Mouse (Mus musculus): ENCODE measurements at regions not wholly inside any gene's neighbourhood (a gene's known extent, or its start where the extent isn't known, plus 50 kb on each side); places are given as distances from the start of the nearest gene placed in this dataset.

- peak; percentile 66 for ATAC-seq (ENCODE audit: low read depth)
Measured at GRCm38 (mm10) chr6:116767738-116768522, 51.2 kb upstream of the Tmem72 start.

GRCm38 (mm10) chr6:116774954-116775675, 58.4 kb upstream of the Tmem72 start:
- Histone ChIP-seq H3K9ac (ENCODE audit: low read length) (no peak overlapping the region), H3K36me3 (ENCODE audit: control insufficient read depth, insufficient read depth, low read length) (no peaks in the 10 kb centered on the region), H3K27me3 (ENCODE audit: control insufficient read depth, insufficient read depth, low read depth, low read length) (no peaks in the 10 kb centered on the region), H3K4me2 (ENCODE audit: low read depth, low read length) (no peak overlapping the region), H3K27ac (ENCODE audit: low read length) (no peak overlapping the region), H3K9me3 (ENCODE audit: control insufficient read depth, low read length) (no peaks in the 10 kb centered on the region), H3K4me1 (replicated peaks; ENCODE audit: control insufficient read depth, insufficient read depth, low read length) (no peaks in the 10 kb centered on the region), H3K4me3 (ENCODE audit: low read length) (no peak overlapping the region)
- peak; percentile 34; the same call in 1 of the 2 replicates for ATAC-seq (ENCODE audit: low read depth)
- 75% methylated on average over 12 of the region's 12 CpGs for WGBS

More at GRCm38 (mm10) chr6:116767738-116768522, 51.2 kb upstream of the Tmem72 start:
- H3K4me3 ChIP-seq (ENCODE audit: low read length), result no peak overlapping the region
- no peak overlapping the region for H3K4me2 ChIP-seq (ENCODE audit: low read depth, low read length)
- 31% methylated on average over 17 of the region's 17 CpGs for WGBS
- H3K4me1 ChIP-seq (replicated peaks; ENCODE audit: control insufficient read depth, insufficient read depth, low read length), result no peaks in the 10 kb centered on the region
- no peaks in the 10 kb centered on the region for H3K36me3 ChIP-seq (ENCODE audit: control insufficient read depth, insufficient read depth, low read length)
- no peaks in the 10 kb centered on the region for H3K9me3 ChIP-seq (ENCODE audit: control insufficient read depth, low read length)
- H3K27me3 ChIP-seq (ENCODE audit: control insufficient read depth, insufficient read depth, low read depth, low read length), result no peaks in the 10 kb centered on the region
- H3K27ac ChIP-seq (ENCODE audit: low read length), result no peak overlapping the region
- no peak overlapping the region for H3K9ac ChIP-seq (ENCODE audit: low read length)

GRCm38 (mm10) chr6:116786553-116787335, 70.0 kb upstream of the Tmem72 start:
- no peaks in the 10 kb centered on the region for H3K9me3 ChIP-seq (ENCODE audit: control insufficient read depth, low read length)
- H3K36me3 ChIP-seq (ENCODE audit: control insufficient read depth, insufficient read depth, low read length), result no peaks in the 10 kb centered on the region
- no peak overlapping the region for H3K9ac ChIP-seq (ENCODE audit: low read length)
- H3K27me3 ChIP-seq (ENCODE audit: control insufficient read depth, insufficient read depth, low read depth, low read length), result no peaks in the 10 kb centered on the region
- no peak overlapping the region for H3K4me2 ChIP-seq (ENCODE audit: low read depth, low read length)
- no peak overlapping the region for H3K27ac ChIP-seq (ENCODE audit: low read length)
- H3K4me1 ChIP-seq (replicated peaks; ENCODE audit: control insufficient read depth, insufficient read depth, low read length), result no peaks in the 10 kb centered on the region
- no peak for ATAC-seq (ENCODE audit: low read depth)
- 44% methylated on average over 3 of the region's 3 CpGs for WGBS
- H3K4me3 ChIP-seq (ENCODE audit: low read length), result no peak overlapping the region

GRCm38 (mm10) chr6:116793321-116793960, 76.7 kb upstream of the Tmem72 start:
- no peaks in the 10 kb centered on the region for H3K9me3 ChIP-seq (ENCODE audit: control insufficient read depth, low read length)
- no peaks in the 10 kb centered on the region for H3K27me3 ChIP-seq (ENCODE audit: control insufficient read depth, insufficient read depth, low read depth, low read length)
- H3K4me3 ChIP-seq (ENCODE audit: low read length), result no peak overlapping the region
- WGBS, result 44% methylated on average over 4 of the region's 4 CpGs
- no peak for ATAC-seq (ENCODE audit: low read depth)
- H3K4me2 ChIP-seq (ENCODE audit: low read depth, low read length), result no peak overlapping the region
- no peak overlapping the region for H3K27ac ChIP-seq (ENCODE audit: low read length)
- no peak overlapping the region for H3K9ac ChIP-seq (ENCODE audit: low read length)
- H3K36me3 ChIP-seq (ENCODE audit: control insufficient read depth, insufficient read depth, low read length), result no peaks in the 10 kb centered on the region
- H3K4me1 ChIP-seq (replicated peaks; ENCODE audit: control insufficient read depth, insufficient read depth, low read length), result no peaks in the 10 kb centered on the region

- H3K27ac ChIP-seq (ENCODE audit: low read length), result no peak overlapping the region
- no peaks in the 10 kb centered on the region for H3K4me1 ChIP-seq (replicated peaks; ENCODE audit: control insufficient read depth, insufficient read depth, low read length)
- no peaks in the 10 kb centered on the region for H3K36me3 ChIP-seq (ENCODE audit: control insufficient read depth, insufficient read depth, low read length)
- H3K27me3 ChIP-seq (ENCODE audit: control insufficient read depth, insufficient read depth, low read depth, low read length), result no peaks in the 10 kb centered on the region
- H3K4me2 ChIP-seq (ENCODE audit: low read depth, low read length), result no peak overlapping the region
- no peak overlapping the region for H3K4me3 ChIP-seq (ENCODE audit: low read length)
- no peaks in the 10 kb centered on the region for H3K9me3 ChIP-seq (ENCODE audit: control insufficient read depth, low read length)
- no peak for ATAC-seq (ENCODE audit: low read depth)
- WGBS, result 21% methylated on average over 9 of the region's 9 CpGs
- H3K9ac ChIP-seq (ENCODE audit: low read length), result no peak overlapping the region
Measured at GRCm38 (mm10) chr6:116793961-116794336, 77.2 kb upstream of the Tmem72 start.

- Histone ChIP-seq H3K36me3 (ENCODE audit: control insufficient read depth, insufficient read depth, low read length) (no peaks in the 10 kb centered on the region), H3K4me2 (ENCODE audit: low read depth, low read length) (no peak overlapping the region), H3K9ac (ENCODE audit: low read length) (no peak overlapping the region), H3K4me1 (replicated peaks; ENCODE audit: control insufficient read depth, insufficient read depth, low read length) (no peaks in the 10 kb centered on the region; the same call in 1 of the 2 replicates), H3K27me3 (ENCODE audit: control insufficient read depth, insufficient read depth, low read depth, low read length) (no peaks in the 10 kb centered on the region), H3K4me3 (ENCODE audit: low read length) (no peak overlapping the region), H3K27ac (ENCODE audit: low read length) (no peak overlapping the region), H3K9me3 (ENCODE audit: control insufficient read depth, low read length) (no peaks in the 10 kb centered on the region)
- 27% methylated on average over 12 of the region's 12 CpGs for WGBS
- peak; percentile 64 for ATAC-seq (ENCODE audit: low read depth)
Measured at GRCm38 (mm10) chr6:116821215-116821912, 104.7 kb upstream of the Tmem72 start.

- no peak overlapping the region for H3K4me2 ChIP-seq (ENCODE audit: low read depth, low read length)
- WGBS, result 90% methylated on average over 6 of the region's 6 CpGs
- H3K27me3 ChIP-seq (ENCODE audit: control insufficient read depth, insufficient read depth, low read depth, low read length), result no peaks in the 10 kb centered on the region
- H3K9me3 ChIP-seq (ENCODE audit: control insufficient read depth, low read length), result no peaks in the 10 kb centered on the region
- no peak overlapping the region for H3K9ac ChIP-seq (ENCODE audit: low read length)
- H3K27ac ChIP-seq (ENCODE audit: low read length), result no peak overlapping the region
- no peak overlapping the region for H3K4me3 ChIP-seq (ENCODE audit: low read length)
- no peaks in the 10 kb centered on the region for H3K36me3 ChIP-seq (ENCODE audit: control insufficient read depth, insufficient read depth, low read length)
- no peaks in the 10 kb centered on the region; the same call in 1 of the 2 replicates for H3K4me1 ChIP-seq (replicated peaks; ENCODE audit: control insufficient read depth, insufficient read depth, low read length)
- no peak for ATAC-seq (ENCODE audit: low read depth)
Measured at GRCm38 (mm10) chr6:116822605-116823004, 105.9 kb upstream of the Tmem72 start.

- 78% methylated on average over 2 of the region's 2 CpGs for WGBS
- Histone ChIP-seq H3K36me3 (ENCODE audit: control insufficient read depth, insufficient read depth, low read length) (no peaks in the 10 kb centered on the region), H3K4me3 (ENCODE audit: low read length) (no peak overlapping the region), H3K4me1 (replicated peaks; ENCODE audit: control insufficient read depth, insufficient read depth, low read length) (no peaks in the 10 kb centered on the region; the same call in none of the 2 replicates), H3K9ac (ENCODE audit: low read length) (no peak overlapping the region), H3K9me3 (ENCODE audit: control insufficient read depth, low read length) (no peaks in the 10 kb centered on the region), H3K27me3 (ENCODE audit: control insufficient read depth, insufficient read depth, low read depth, low read length) (no peaks in the 10 kb centered on the region), H3K4me2 (ENCODE audit: low read depth, low read length) (no peak overlapping the region), H3K27ac (ENCODE audit: low read length) (no peak overlapping the region)
- ATAC-seq (ENCODE audit: low read depth), result no peak
Measured at GRCm38 (mm10) chr6:116825628-116826027, 108.9 kb upstream of the Tmem72 start.
